Mouse (Mus musculus) thymus, adult 2 months (tissue): Measurements from ENCODE around the gene Gprc5c. TPM values are rescaled to one million over a fixed set of nuclear protein-coding genes. Genes with fewer than 3 reads are reported as not detected.

Experiments used
- DNase-seq: peaks from one replicate; pipeline ENCODE4 v3.0.0; 2021
- H3K27ac ChIP-seq: fragments of 200-500 bp; 2 replicates; pipeline ENCODE4 v1.5.1; 2012; ENCODE audit warnings: low read length, control low read depth; ENCODE audit not compliant: control insufficient read depth, insufficient read depth
- H3K27me3 ChIP-seq: fragments of 200-500 bp; 2 replicates; pipeline ENCODE4 v1.6.1; 2012; ENCODE audit warnings: mild to moderate bottlenecking, low read length, moderate library complexity, mixed read lengths; ENCODE audit not compliant: control insufficient read depth, insufficient read depth
- H3K36me3 ChIP-seq: fragments of 200-500 bp; 2 replicates; pipeline ENCODE4 v1.6.1; 2012; ENCODE audit warnings: mild to moderate bottlenecking, low read length, moderate library complexity; ENCODE audit not compliant: control insufficient read depth, insufficient read depth
- H3K4me1 ChIP-seq: fragments of 200-500 bp; replicated peaks from 2 replicates; pipeline ENCODE4 v1.6.1; 2012; ENCODE audit warnings: low read length; ENCODE audit not compliant: control insufficient read depth, insufficient read depth
- H3K4me3 ChIP-seq: fragments of 200-500 bp; 2 replicates; pipeline ENCODE4 v1.5.1; 2012; ENCODE audit warnings: mild to moderate bottlenecking, low read length, control low read depth, moderate library complexity; ENCODE audit not compliant: control insufficient read depth, insufficient read depth
- CTCF ChIP-seq: fragments of 200-500 bp; IDR thresholded peaks from 2 replicates; pipeline ENCODE4 v1.5.1; 2012; ENCODE audit warnings: mild to moderate bottlenecking, control low read depth, low read length, moderate library complexity, borderline replicate concordance; ENCODE audit not compliant: control insufficient read depth, poor library complexity, insufficient read depth; ENCODE audit errors: extremely low read depth
- POLR2A ChIP-seq: fragments of 200-500 bp; IDR thresholded peaks from 2 replicates; pipeline ENCODE4 v1.6.1; 2012; ENCODE audit warnings: mild to moderate bottlenecking, low read length, control low read depth, moderate library complexity; ENCODE audit not compliant: control insufficient read depth, poor library complexity, insufficient read depth; ENCODE audit errors: extremely low read depth
- WGBS: fragments of 180-500 bp; shearing (Covaris S2); methylation state at CpG from one replicate; pipeline ENCODE4 v1.1.7; 2018; 5-methylcytosine and 5-hydroxymethylcytosine counted together
- polyA plus RNA-seq: library from polyadenylated mRNA; depleted of rRNA; stranded (reverse); fragments of >200 nt; gene quantifications from 2 replicates; pipeline ENCODE4 v1.2.3, GENCODE M21; 2012; rRNA removed

Gene Gprc5c
- polyA plus RNA-seq, 1 experiment = 5.4 TPM

DNA sequence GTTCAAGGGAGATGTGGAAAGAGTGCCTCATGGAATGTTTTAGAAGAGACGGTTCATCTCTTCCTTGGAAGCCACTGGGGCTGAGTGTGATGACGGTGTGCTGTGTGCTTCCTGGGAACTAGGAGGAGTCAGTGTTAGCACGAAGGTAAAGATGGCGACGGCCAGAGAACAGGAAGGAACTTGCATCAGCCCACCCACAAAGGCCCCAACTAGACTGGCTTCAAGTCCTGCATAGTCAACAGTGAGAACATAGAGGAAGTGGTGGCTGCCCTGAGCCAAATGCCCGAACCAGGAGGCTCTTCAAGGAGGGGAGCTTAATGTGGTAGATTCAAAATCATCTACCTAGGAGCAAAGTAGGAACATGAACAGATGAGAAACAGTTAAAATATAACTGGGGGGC lies 66.2 kb downstream of the Gprc5c start:
- Histone ChIP-seq H3K4me3 (no peak overlapping the region), H3K27me3 (no peaks in the 10 kb centered on the region), H3K27ac (no peak overlapping the region), H3K36me3 (no peaks in the 10 kb centered on the region), H3K4me1 (no peaks in the 10 kb centered on the region)
- TF ChIP-seq POLR2A (no peak), CTCF (no peak)
- no peak for DNase-seq
- WGBS = 34% methylated on average over 6 of the region's 6 CpGs

Other genes starting within 250 kb of the Gprc5c start
- gene Rpl38, start 182.6 kb upstream of the Gprc5c start, polyA plus RNA-seq = 481 and 516 TPM in 2 replicates
- 17.1 and 17.3 TPM in 2 replicates for gene Ttyh2, start 175.7 kb upstream of the Gprc5c start, polyA plus RNA-seq
- gene Dnaic2, start 123.7 kb upstream of the Gprc5c start, polyA plus RNA-seq = 1.9 TPM in 2 replicates
- gene Kif19a, start 85.8 kb upstream of the Gprc5c start, polyA plus RNA-seq = 0.59 and 0.71 TPM in 2 replicates
- 0.53 and 1.1 TPM in 2 replicates for gene Btbd17, start 55.2 kb upstream of the Gprc5c start, polyA plus RNA-seq
- not detected in 2 replicates for gene Gpr142, start 52.2 kb upstream of the Gprc5c start, polyA plus RNA-seq
- 3.7 and 4.2 TPM in 2 replicates for gene Cd300a, start 38.9 kb downstream of the Gprc5c start, polyA plus RNA-seq
- 0.78 and 1.1 TPM in 2 replicates for gene Cd300lb, start 83.2 kb downstream of the Gprc5c start, polyA plus RNA-seq
- 2.1 and 5.8 TPM in 2 replicates for gene Cd300c, start 118.0 kb downstream of the Gprc5c start, polyA plus RNA-seq
- gene Cd300ld, start 138.8 kb downstream of the Gprc5c start, polyA plus RNA-seq = 0.91 and 1.3 TPM in 2 replicates
- gene Cd300c2, start 150.7 kb downstream of the Gprc5c start, polyA plus RNA-seq = 15.3 and 19.9 TPM in 2 replicates
- 0.42 and 0.90 TPM in 2 replicates for gene Cd300ld2, start 165.0 kb downstream of the Gprc5c start, polyA plus RNA-seq
- gene Cd300ld4, start 175.9 kb downstream of the Gprc5c start, polyA plus RNA-seq = 1.1 and 6.4 TPM in 2 replicates
- 6.0 and 9.4 TPM in 2 replicates for gene Cd300ld5, start 186.6 kb downstream of the Gprc5c start, polyA plus RNA-seq
- gene Cd300ld3, start 197.3 kb downstream of the Gprc5c start, polyA plus RNA-seq = 41.5 and 45.3 TPM in 2 replicates
- 0.12 TPM in 1 of 2 replicates, not detected in the other for gene Cd300e, start 211.0 kb downstream of the Gprc5c start, polyA plus RNA-seq
- 15.1 and 18.3 TPM in 2 replicates for gene Rab37, start 240.3 kb downstream of the Gprc5c start, polyA plus RNA-seq